Mouse (Mus musculus) MEL (cell line): Measurements from ENCODE around the gene Ttpal. TPM values are rescaled to one million over a fixed set of nuclear protein-coding genes. Genes with fewer than 3 reads are reported as not detected.
A peak's percentile ranks its signal among the peaks of the same experiment; 100 is the strongest.

Source experiments
- DNase-seq: peaks from one replicate; pipeline ENCODE4 v3.0.0; 2011; ENCODE audit warnings: low read depth, low spot score
- H3K27ac ChIP-seq: 2 replicates; pipeline ENCODE4 v1.5.1; 2012; ENCODE audit warnings: low read depth, mild to moderate bottlenecking, control low read depth, low read length, moderate library complexity; ENCODE audit not compliant: control insufficient read depth
- H3K27me3 ChIP-seq, 2 experiments: fragments of 150-350 bp in 1 of 2; sonication (generic) in 1 of 2; 2 replicates each; pipeline ENCODE4 v1.6.1; 2012; ENCODE audit warnings: low read length in 2 of 2, mild to moderate bottlenecking in 2 of 2, improper control_type of control experiment in 1 of 2, moderate library complexity in 1 of 2; ENCODE audit not compliant: insufficient read depth in 2 of 2, control insufficient read depth in 1 of 2
- H3K36me3 ChIP-seq, 2 experiments: 2 replicates each; pipeline ENCODE4 v1.6.1; 2012 to 2014; ENCODE audit warnings: low read length in 2 of 2, improper control_type of control experiment in 1 of 2, inconsistent platforms in 1 of 2, mild to moderate bottlenecking in 1 of 2; ENCODE audit not compliant: insufficient read depth in 2 of 2, control insufficient read depth in 1 of 2
- H3K4me1 ChIP-seq, 2 experiments: fragments of 150-350 bp in 1 of 2; sonication (generic) in 1 of 2; 2 replicates each; pipeline ENCODE4 v1.6.1; 2012; ENCODE audit warnings: low read length in 2 of 2, improper control_type of control experiment in 1 of 2, mild to moderate bottlenecking in 1 of 2; ENCODE audit not compliant: insufficient read depth in 2 of 2, control insufficient read depth in 1 of 2
- H3K4me3 ChIP-seq, 2 experiments: fragments of 150-350 bp in 1 of 2; sonication (generic) in 1 of 2; 2 replicates each; pipeline ENCODE4 v1.5.1; 2012; ENCODE audit warnings: low read depth in 2 of 2, low read length in 2 of 2, mild to moderate bottlenecking in 2 of 2, moderate library complexity in 2 of 2, control low read depth in 1 of 2, improper control_type of control experiment in 1 of 2; ENCODE audit not compliant: control insufficient read depth in 1 of 2, insufficient read depth in 1 of 2
- H3K79me2 ChIP-seq: 2 replicates; pipeline ENCODE4 v1.6.1; 2012; ENCODE audit warnings: mild to moderate bottlenecking, low read length, moderate library complexity; ENCODE audit not compliant: control insufficient read depth, poor library complexity, insufficient read depth
- H3K9ac ChIP-seq: 2 replicates; pipeline ENCODE4 v1.6.1; 2012; ENCODE audit warnings: low read depth, mild to moderate bottlenecking, control low read depth, low read length, moderate library complexity; ENCODE audit not compliant: control insufficient read depth, poor library complexity, severe bottlenecking
- H3K9me3 ChIP-seq: fragments of 150-350 bp; sonication (generic); replicated peaks from 2 replicates; pipeline ENCODE4 v1.6.1; 2012; ENCODE audit warnings: mild to moderate bottlenecking, low read length, improper control_type of control experiment, moderate library complexity; ENCODE audit not compliant: insufficient read depth
- BHLHE40 ChIP-seq: IDR thresholded peaks from 2 replicates; pipeline ENCODE4 v1.6.1; 2012; ENCODE audit warnings: low read depth, mild to moderate bottlenecking, inconsistent platforms, low read length, improper control_type of control experiment, borderline replicate concordance
- CHD1 ChIP-seq: IDR thresholded peaks from 2 replicates; pipeline ENCODE4 v1.6.1; 2012; ENCODE audit warnings: low read depth, mild to moderate bottlenecking, inconsistent platforms, low read length, improper control_type of control experiment
- CHD2 ChIP-seq: IDR thresholded peaks from 2 replicates; pipeline ENCODE4 v1.6.1; 2011; ENCODE audit warnings: low read length, improper control_type of control experiment
- CTCF ChIP-seq, 3 experiments: IDR thresholded peaks in 2 of 3; conservative IDR thresholded peaks in 1 of 3; 2 replicates each; pipeline ENCODE4 v1.5.1; 2011 to 2012; ENCODE audit warnings: low read length in 3 of 3, low read depth in 2 of 3, mild to moderate bottlenecking in 2 of 3, improper control_type of control experiment in 1 of 3, inconsistent platforms in 1 of 3, mixed read lengths in 1 of 3, moderate library complexity in 1 of 3; ENCODE audit not compliant: control insufficient read depth in 1 of 3, insufficient read depth in 1 of 3, poor library complexity in 1 of 3, severe bottlenecking in 1 of 3
- MAZ ChIP-seq: IDR thresholded peaks from 2 replicates; pipeline ENCODE4 v1.6.1; 2012; ENCODE audit warnings: low read depth, mild to moderate bottlenecking, inconsistent platforms, low read length, improper control_type of control experiment
- NELFE ChIP-seq: IDR thresholded peaks from 2 replicates; pipeline ENCODE4 v1.6.1; 2011; ENCODE audit warnings: low read depth, low read length, improper control_type of control experiment
- SMC3 ChIP-seq: IDR thresholded peaks from 2 replicates; pipeline ENCODE4 v1.6.1; 2011; ENCODE audit warnings: low read depth, low read length, improper control_type of control experiment
- TCF12 ChIP-seq: IDR thresholded peaks from 2 replicates; pipeline ENCODE4 v1.6.1; 2014; ENCODE audit warnings: low read depth, mild to moderate bottlenecking, inconsistent platforms, low read length, improper control_type of control experiment, moderate library complexity
- ZMIZ1 ChIP-seq: IDR thresholded peaks from 2 replicates; pipeline ENCODE4 v1.6.1; 2012; ENCODE audit warnings: low read depth, mild to moderate bottlenecking, inconsistent platforms, low read length, improper control_type of control experiment, moderate library complexity
- polyA plus RNA-seq, 2 experiments: library from polyadenylated mRNA; stranded (reverse) in 1 of 2; unstranded in 1 of 2; fragments of >175 nt in 1 of 2; fragments of >200 nt in 1 of 2; gene quantifications; 2 replicates each; pipeline versions ENCODE4 v1.2.1 to v1.2.4; 2012; ENCODE audit warnings: low replicate concordance in 2 of 2, low read depth in 1 of 2; ENCODE audit not compliant: insufficient read length in 2 of 2, insufficient read depth in 1 of 2, missing spikeins in 1 of 2
- total RNA-seq: library from RNA; depleted of rRNA; stranded (reverse); fragments of 300-350 nt; gene quantifications from 2 replicates; pipeline ENCODE4 v1.2.3, GENCODE M21; 2012

Ttpal gene
- total and polyA plus RNA-seq, 3 experiments, result 18.9 to 20.4 TPM; not detected in 1

DNA sequence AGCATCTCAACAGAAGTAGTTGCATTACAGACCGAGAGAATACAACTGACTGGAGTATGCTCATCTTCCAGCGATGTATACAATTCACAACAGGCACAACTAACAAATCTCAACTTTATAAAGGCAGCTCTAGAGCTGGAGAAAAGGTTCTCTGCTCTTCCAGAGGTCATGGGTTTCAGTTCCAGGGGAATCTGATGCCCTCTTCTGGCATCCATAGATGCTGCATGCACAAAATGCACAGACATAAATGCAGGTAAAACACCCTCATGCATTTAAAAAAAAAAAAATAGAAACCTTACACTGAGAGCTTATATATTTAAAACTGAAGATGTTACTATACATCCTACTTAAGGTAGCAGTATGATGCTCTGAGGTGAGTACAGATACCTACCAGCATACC is 29.6 kb downstream of the Ttpal start:
- H3K4me3 ChIP-seq, result no peak overlapping the region
- no peaks in the 10 kb centered on the region for H3K27me3 ChIP-seq
- peaks cover 0 to 11% of the 10 kb centered on the region in 2 experiments; a peak in 2 of 4 replicates for H3K4me1 ChIP-seq
- H3K9ac ChIP-seq, result no peak overlapping the region
- H3K9me3 ChIP-seq, result no peaks in the 10 kb centered on the region
- peak in 1 of 3 experiments; percentile 11; a peak in 1 of 6 replicates for TF ChIP-seq CTCF (IDR thresholded peaks at IDR 0.05 in 2 of 3, conservative IDR thresholded peaks at IDR 0.05 in 1 of 3; ENCODE audit: control insufficient read depth in 1 of 3, insufficient read depth in 1 of 3, low read depth in 2 of 3, low read length in 3 of 3, poor library complexity in 1 of 3, severe bottlenecking in 1 of 3)
- peak; percentile 2; the same call in 1 of the 2 replicates for TF ChIP-seq SMC3
- no peak for TF ChIP-seq CHD1
- DNase-seq, result no peak
- no peak overlapping the region for H3K27ac ChIP-seq
- peaks cover 28 to 82% of the 10 kb centered on the region in 2 experiments for H3K36me3 ChIP-seq
- peaks cover 7% of the 10 kb centered on the region; the same call in 1 of the 2 replicates for H3K79me2 ChIP-seq

DNA sequence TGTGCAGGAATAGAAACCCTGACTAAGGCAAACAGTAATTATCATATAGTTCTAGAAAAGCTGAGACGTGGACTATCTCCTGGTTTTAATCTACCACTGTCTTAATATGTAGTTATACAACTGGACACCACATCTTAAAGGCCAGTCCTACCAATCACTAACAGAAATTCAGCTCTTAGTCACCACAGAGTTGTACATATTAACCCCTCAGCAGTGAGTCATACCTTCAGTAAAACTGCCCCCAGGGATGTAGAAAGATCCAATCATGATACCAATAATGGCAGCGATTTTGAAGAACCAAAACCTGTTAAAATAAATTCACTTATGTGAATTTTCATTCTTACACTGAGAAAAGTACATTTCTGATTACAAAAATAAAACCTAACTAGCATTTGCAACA is 32.1 kb downstream of the Ttpal start:
- Histone ChIP-seq H3K27me3 (no peaks in the 10 kb centered on the region), H3K79me2 (peaks cover 25% of the 10 kb centered on the region), H3K27ac (no peak overlapping the region), H3K9me3 (no peaks in the 10 kb centered on the region), H3K4me1 (peaks cover 7 to 21% of the 10 kb centered on the region in 2 experiments), H3K36me3 (peaks cover 52 to 86% of the 10 kb centered on the region in 2 experiments), H3K9ac (no peak overlapping the region), H3K4me3 (no peak overlapping the region)
- DNase-seq, result no peak
- TF ChIP-seq CHD2 (no peak), MAZ (no peak)

DNA sequence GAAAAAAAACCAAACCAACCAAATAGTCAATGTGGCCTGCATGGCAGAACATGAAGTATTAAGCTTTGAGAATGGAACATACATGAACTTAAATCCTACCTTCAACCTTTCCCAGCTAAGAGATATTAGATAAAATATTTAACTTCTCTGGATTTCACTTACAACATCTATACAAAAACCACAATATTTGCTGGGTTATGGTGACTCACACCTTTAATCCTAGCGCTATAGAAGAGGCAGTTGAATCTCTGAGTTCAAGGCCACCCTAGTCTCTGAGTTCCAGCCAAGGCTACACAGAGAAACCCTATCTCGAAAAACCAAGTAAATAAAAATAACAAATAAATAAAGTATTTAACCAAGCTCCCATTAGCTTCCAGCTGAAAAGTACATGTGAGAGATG is 33.9 kb downstream of the Ttpal start:
- Histone ChIP-seq H3K9me3 (no peaks in the 10 kb centered on the region), H3K4me3 (no peak overlapping the region), H3K36me3 (peaks cover 66 to 81% of the 10 kb centered on the region in 2 experiments), H3K9ac (no peak overlapping the region), H3K79me2 (peaks cover 40% of the 10 kb centered on the region), H3K27ac (no peak overlapping the region), H3K4me1 (peaks cover 12 to 25% of the 10 kb centered on the region in 2 experiments), H3K27me3 (no peaks in the 10 kb centered on the region)
- no peak for DNase-seq
- TF ChIP-seq CHD1, result 0 out of 2 replicates have a peak, but pooled peaks have one; percentile 76
- no peak for TF ChIP-seq NELFE
- no peak for TF ChIP-seq TCF12
- no peak for TF ChIP-seq BHLHE40
- no peak for TF ChIP-seq ZMIZ1
